Mouse (Mus musculus): ENCODE measurements around the gene Zfhx3. TPM values are rescaled to one million over a fixed set of nuclear protein-coding genes. Genes with fewer than 3 reads are reported as not detected.

Gene Zfhx3
- total and polyA plus RNA-seq, 2 experiments from 2014 or later, result 9.6 to 13.8 TPM

- Histone ChIP-seq H3K4me3 (ENCODE audit: low read depth, low read length) (no peak overlapping the region), H3K9ac (no peak overlapping the region), H3K9me3 (ENCODE audit: low read length) (no peaks in the 10 kb centered on the region), H3K4me2 (ENCODE audit: low read depth) (no peak overlapping the region), H3K27ac (ENCODE audit: low read depth, low read length) (no peak overlapping the region), H3K36me3 (ENCODE audit: insufficient read depth) (no peaks in the 10 kb centered on the region), H3K27me3 (ENCODE audit: insufficient read depth, low read length) (no peaks in the 10 kb centered on the region), H3K4me1 (ENCODE audit: insufficient read depth) (peaks cover 5% of the 10 kb centered on the region; the same call in 1 of the 2 replicates)
- TF ChIP-seq CTCF (IDR thresholded peaks at IDR 0.05; ENCODE audit: low read depth), result no peak
- WGBS, result 80% methylated on average over 4 of the region's 4 CpGs
- no peak for ATAC-seq
- DNase-seq, result no peak
Observed at GRCm38 (mm10) chr8:108317532-108318093, 375.2 kb downstream of the Zfhx3 start.

GRCm38 (mm10) chr8:108327711-108328110, 385.3 kb downstream of the Zfhx3 start:
- 31% methylated on average over 2 of the region's 2 CpGs for WGBS
- no peak overlapping the region for H3K27ac ChIP-seq (ENCODE audit: low read depth, low read length)
- no peaks in the 10 kb centered on the region; the same call in 1 of the 2 replicates for H3K4me1 ChIP-seq (ENCODE audit: insufficient read depth)
- no peak overlapping the region for H3K4me2 ChIP-seq (ENCODE audit: low read depth)
- DNase-seq (peak; percentile 74), ATAC-seq (no peak)
- no peak for TF ChIP-seq CTCF (IDR thresholded peaks at IDR 0.05; ENCODE audit: low read depth)
- H3K4me3 ChIP-seq (ENCODE audit: low read depth, low read length), result no peak overlapping the region
- H3K27me3 ChIP-seq (ENCODE audit: insufficient read depth, low read length), result no peaks in the 10 kb centered on the region
- H3K9me3 ChIP-seq (ENCODE audit: low read length), result no peaks in the 10 kb centered on the region
- no peaks in the 10 kb centered on the region for H3K36me3 ChIP-seq (ENCODE audit: insufficient read depth)
- no peak overlapping the region for H3K9ac ChIP-seq

GRCm38 (mm10) chr8:108348352-108348751, 405.9 kb downstream of the Zfhx3 start:
- no peak for DNase-seq
- WGBS, result 80% methylated on average over 14 of the region's 14 CpGs
- H3K9ac ChIP-seq, result no peak overlapping the region
- no peaks in the 10 kb centered on the region for H3K9me3 ChIP-seq (ENCODE audit: low read length)
- H3K36me3 ChIP-seq (ENCODE audit: insufficient read depth), result no peaks in the 10 kb centered on the region
- H3K4me3 ChIP-seq (ENCODE audit: low read depth, low read length), result no peak overlapping the region
- TF ChIP-seq CTCF (IDR thresholded peaks at IDR 0.05; ENCODE audit: low read depth), result no peak
- no peaks in the 10 kb centered on the region for H3K4me1 ChIP-seq (ENCODE audit: insufficient read depth)
- H3K4me2 ChIP-seq (ENCODE audit: low read depth), result no peak overlapping the region
- H3K27me3 ChIP-seq (ENCODE audit: insufficient read depth, low read length), result no peaks in the 10 kb centered on the region
- ATAC-seq, result no peak
- no peak overlapping the region for H3K27ac ChIP-seq (ENCODE audit: low read depth, low read length)

- Histone ChIP-seq H3K27me3 (ENCODE audit: insufficient read depth, low read length) (no peaks in the 10 kb centered on the region), H3K9ac (no peak overlapping the region), H3K4me3 (ENCODE audit: low read depth, low read length) (no peak overlapping the region), H3K27ac (ENCODE audit: low read depth, low read length) (no peak overlapping the region), H3K36me3 (ENCODE audit: insufficient read depth) (no peaks in the 10 kb centered on the region), H3K4me2 (ENCODE audit: low read depth) (no peak overlapping the region), H3K4me1 (ENCODE audit: insufficient read depth) (no peaks in the 10 kb centered on the region), H3K9me3 (ENCODE audit: low read length) (no peaks in the 10 kb centered on the region)
- DNase-seq (no peak), ATAC-seq (no peak)
- TF ChIP-seq CTCF (IDR thresholded peaks at IDR 0.05; ENCODE audit: low read depth), result no peak
- 63% methylated on average over 4 of the region's 4 CpGs for WGBS
Observed at GRCm38 (mm10) chr8:108348776-108349175, 406.3 kb downstream of the Zfhx3 start.

GRCm38 (mm10) chr8:108355119-108355777, 412.8 kb downstream of the Zfhx3 start:
- no peak overlapping the region for H3K4me3 ChIP-seq (ENCODE audit: low read depth, low read length)
- no peaks in the 10 kb centered on the region for H3K4me1 ChIP-seq (ENCODE audit: insufficient read depth)
- no peaks in the 10 kb centered on the region for H3K36me3 ChIP-seq (ENCODE audit: insufficient read depth)
- H3K9me3 ChIP-seq (ENCODE audit: low read length), result no peaks in the 10 kb centered on the region
- ATAC-seq (no peak), DNase-seq (no peak)
- no peak for TF ChIP-seq CTCF (IDR thresholded peaks at IDR 0.05; ENCODE audit: low read depth)
- no peak overlapping the region for H3K27ac ChIP-seq (ENCODE audit: low read depth, low read length)
- no peaks in the 10 kb centered on the region for H3K27me3 ChIP-seq (ENCODE audit: insufficient read depth, low read length)
- 28% methylated on average over 10 of the region's 10 CpGs for WGBS
- no peak overlapping the region for H3K9ac ChIP-seq
- no peak overlapping the region for H3K4me2 ChIP-seq (ENCODE audit: low read depth)

- ATAC-seq, result no peak
- no peak for TF ChIP-seq CTCF (IDR thresholded peaks at IDR 0.05; ENCODE audit: low read depth)
Observed at GRCm38 (mm10) chr8:108361402-108361801, 419.0 kb downstream of the Zfhx3 start.

GRCm38 (mm10) chr8:108362421-108362820, 420.0 kb downstream of the Zfhx3 start:
- Histone ChIP-seq H3K27ac (ENCODE audit: low read depth, low read length) (no peak overlapping the region), H3K4me3 (ENCODE audit: low read depth, low read length) (no peak overlapping the region), H3K4me1 (ENCODE audit: insufficient read depth) (no peaks in the 10 kb centered on the region), H3K9me3 (ENCODE audit: low read length) (no peaks in the 10 kb centered on the region), H3K27me3 (ENCODE audit: insufficient read depth, low read length) (peaks cover 6% of the 10 kb centered on the region; the same call in 1 of the 2 replicates), H3K9ac (no peak overlapping the region), H3K4me2 (ENCODE audit: low read depth) (no peak overlapping the region), H3K36me3 (ENCODE audit: insufficient read depth) (no peaks in the 10 kb centered on the region)
- whole genome bisulfite sequencing, result 74% methylated on average over 9 of the region's 9 CpGs
- no peak for ATAC-seq
- no peak for DNase-seq
- no peak for TF ChIP-seq CTCF (IDR thresholded peaks at IDR 0.05; ENCODE audit: low read depth)

More at GRCm38 (mm10) chr8:108361402-108361801, 419.0 kb downstream of the Zfhx3 start:
- peaks cover 6% of the 10 kb centered on the region; the same call in 1 of the 2 replicates for H3K27me3 ChIP-seq (ENCODE audit: insufficient read depth, low read length)
- no peak overlapping the region for H3K4me2 ChIP-seq (ENCODE audit: low read depth)
- H3K4me1 ChIP-seq (ENCODE audit: insufficient read depth), result no peaks in the 10 kb centered on the region
- DNase-seq, result no peak
- 14% methylated on average over 4 of the region's 4 CpGs for WGBS
- no peaks in the 10 kb centered on the region for H3K9me3 ChIP-seq (ENCODE audit: low read length)
- no peak overlapping the region for H3K9ac ChIP-seq
- H3K36me3 ChIP-seq (ENCODE audit: insufficient read depth), result no peaks in the 10 kb centered on the region
- H3K27ac ChIP-seq (ENCODE audit: low read depth, low read length), result no peak overlapping the region
- no peak overlapping the region for H3K4me3 ChIP-seq (ENCODE audit: low read depth, low read length)
